Mouse (Mus musculus): ENCODE data around the gene Rpl24.

Gene Rpl24

GRCm38 (mm10) chr16:55971735-55972615 is 5.9 kb downstream of the Rpl24 start:
- no peak for DNase-seq (ENCODE audit: low read depth, low spot score)

GRCm38 (mm10) chr16:55972626-55973201 is 6.6 kb downstream of the Rpl24 start:
- DNase-seq (ENCODE audit: low read depth, low spot score) = no peak

DNA sequence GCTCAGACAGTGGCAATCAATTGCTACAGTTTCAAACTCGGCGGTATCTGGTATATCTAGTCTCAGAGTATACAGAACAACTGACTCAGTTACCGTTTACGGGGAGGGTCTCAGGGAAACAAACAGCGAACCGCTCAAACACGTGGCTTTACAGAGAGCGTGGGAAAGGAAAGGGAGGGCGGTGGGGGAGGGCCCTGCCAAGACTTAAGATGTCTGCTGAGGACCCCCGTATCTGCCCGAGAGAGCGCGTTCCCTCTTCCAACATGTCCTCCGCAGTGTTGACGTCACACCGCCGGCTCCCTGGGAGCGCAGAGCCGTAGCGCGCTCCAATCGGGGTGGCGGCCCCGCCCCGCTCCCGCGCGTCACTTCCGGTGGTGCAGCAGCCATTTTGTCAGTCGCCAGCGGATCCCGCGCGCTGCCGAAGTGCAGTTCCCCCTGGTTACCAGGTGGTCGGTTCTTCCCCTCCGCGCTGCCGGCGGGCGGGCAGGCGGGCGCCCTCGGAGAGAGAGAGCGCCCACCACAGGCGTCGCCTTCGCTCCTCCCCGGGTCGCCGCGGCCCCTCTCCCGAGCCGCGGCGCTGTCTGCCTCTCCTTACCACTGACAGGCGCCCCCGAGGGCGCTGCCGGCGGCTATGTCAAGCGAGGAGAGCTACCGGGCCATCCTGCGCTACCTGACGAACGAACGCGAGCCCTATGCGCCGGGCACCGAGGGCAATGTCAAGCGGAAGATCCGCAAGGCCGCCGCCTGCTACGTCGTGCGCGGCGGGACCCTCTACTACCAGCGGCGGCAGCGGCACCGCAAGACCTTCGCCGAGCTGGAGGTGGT is 7.6 kb downstream of the Rpl24 start, which contains the start of gene Zbtb11:
Gene Zbtb11, plus strand, starts transcription at position 453 of the 825 bp plus-strand sequence.
- DNase-seq (ENCODE audit: low read depth, low spot score) = peak; percentile 98

GRCm38 (mm10) chr16:55974256-55974902 is 8.3 kb downstream of the Rpl24 start:
- peak; percentile 66 for DNase-seq (ENCODE audit: low read depth, low spot score)

DNA sequence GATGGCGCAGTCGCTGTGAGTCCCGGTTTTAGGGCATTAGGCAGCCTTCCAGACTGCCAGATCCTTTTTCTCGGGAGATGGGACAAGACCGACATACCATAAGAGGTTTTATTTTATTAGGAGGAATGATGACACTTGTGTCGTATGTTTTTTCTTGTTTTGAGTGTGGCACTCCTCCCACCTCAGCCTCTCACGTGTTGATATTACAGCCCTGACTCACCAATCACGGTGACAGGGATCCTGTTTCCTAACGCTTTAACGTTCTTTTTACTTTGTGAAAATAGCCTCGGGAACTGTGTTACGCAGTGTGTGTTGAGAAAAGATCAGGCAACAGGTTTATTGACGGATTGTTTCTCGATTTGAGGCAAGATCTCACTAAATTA is 8.8 kb downstream of the Rpl24 start:
- DNase-seq (ENCODE audit: low read depth, low spot score) = no peak

DNA sequence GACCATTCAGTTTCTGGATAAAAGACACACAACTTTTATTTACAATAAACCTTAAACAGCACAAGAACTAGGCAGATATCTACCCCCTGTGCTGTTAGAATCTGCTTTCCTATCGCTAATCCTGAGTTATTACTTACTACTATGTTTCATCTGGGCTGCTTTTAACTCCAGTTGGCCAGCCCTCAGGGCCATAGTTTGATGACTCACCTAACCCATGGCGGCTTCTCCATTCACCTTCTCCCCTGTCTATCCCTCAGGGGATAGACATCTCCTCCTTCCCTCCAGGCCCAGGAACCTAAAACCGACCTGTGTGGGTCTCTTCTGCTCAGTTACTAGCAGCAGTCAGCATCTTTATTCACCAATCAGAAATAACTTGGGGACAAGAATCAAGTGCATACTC is 19.9 kb downstream of the Rpl24 start:
- DNase-seq (ENCODE audit: low read depth, low spot score) = no peak

DNA sequence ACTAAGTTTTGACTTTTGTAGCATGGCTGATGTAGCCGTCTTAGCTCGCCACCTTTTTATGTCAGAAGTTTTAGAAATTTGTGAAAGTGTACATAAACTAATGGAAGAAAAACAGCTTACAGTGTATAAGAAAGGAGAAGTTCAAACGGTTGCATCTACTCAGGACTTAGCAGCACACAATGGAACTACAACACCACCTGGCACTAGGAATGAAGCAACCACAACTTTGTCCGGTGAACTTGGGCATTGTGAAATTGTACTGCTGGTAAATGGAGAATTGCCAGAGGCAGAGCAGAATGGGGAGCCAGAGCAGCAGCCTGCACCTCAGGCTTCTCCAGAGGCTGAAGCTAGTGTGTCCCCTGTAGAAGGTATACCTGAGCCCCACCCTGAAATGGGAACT is 24.2 kb downstream of the Rpl24 start:
- no peak for DNase-seq (ENCODE audit: low read depth, low spot score)

DNA sequence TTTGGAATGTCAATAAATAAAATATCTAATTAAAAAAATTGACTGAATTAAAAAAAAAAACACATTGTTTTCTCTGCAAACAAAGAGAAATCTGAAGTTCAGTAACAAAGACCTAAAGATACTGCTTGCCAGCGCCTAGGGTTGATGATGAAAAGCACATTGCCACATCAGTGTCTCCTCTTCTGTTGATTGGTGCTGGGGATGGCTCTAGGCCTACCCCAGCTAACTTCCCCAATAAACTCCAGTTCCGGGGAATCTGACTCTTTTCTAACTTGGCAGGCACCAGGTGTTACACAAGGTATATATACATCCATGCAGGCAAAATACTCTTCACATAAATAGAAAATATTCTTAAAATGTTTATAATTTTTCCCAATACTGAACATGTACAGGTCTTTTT is 28.2 kb downstream of the Rpl24 start:
- DNase-seq (ENCODE audit: low read depth, low spot score) = no peak

DNA sequence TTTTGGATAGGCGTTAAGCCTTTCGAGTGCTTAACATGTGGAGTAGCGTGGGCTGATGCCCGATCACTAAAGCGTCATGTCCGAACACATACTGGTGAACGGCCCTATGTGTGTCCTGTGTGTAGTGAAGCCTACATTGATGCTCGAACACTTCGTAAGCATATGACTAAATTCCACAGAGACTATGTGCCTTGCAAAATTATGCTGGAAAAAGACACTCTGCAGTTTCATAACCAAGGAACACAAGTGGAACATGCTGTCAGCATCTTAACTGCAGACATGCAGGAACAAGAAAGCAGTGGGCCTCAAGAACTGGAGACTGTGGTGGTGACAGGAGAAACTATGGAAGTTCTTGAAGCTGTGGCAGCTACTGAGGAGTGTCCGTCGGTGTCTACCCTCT is 40.7 kb downstream of the Rpl24 start:
- no peak for DNase-seq (ENCODE audit: low read depth, low spot score)

DNA sequence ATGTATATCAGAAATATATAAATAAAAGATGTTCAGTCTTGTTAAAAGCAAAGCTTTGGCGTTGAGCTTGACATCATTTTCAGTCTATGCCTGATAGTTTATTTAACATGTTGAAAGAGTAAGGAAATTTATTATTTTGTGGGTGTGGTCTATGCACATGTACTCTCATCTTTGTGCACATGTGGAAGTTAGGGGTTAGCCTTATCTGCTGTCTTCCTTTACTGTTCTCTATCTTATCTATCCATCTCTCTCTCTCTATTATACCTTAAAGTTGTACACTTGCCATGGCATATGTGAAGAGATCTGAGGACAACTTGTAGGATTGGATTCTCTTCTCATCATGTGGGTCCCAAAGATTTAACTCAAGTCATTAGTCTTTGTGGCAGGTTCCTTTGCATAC is 42.8 kb downstream of the Rpl24 start:
- DNase-seq (ENCODE audit: low read depth, low spot score) = no peak

- DNase-seq (ENCODE audit: low read depth, low spot score) = no peak
Observed at GRCm38 (mm10) chr16:56012789-56013743, 47.0 kb downstream of the Rpl24 start.

GRCm38 (mm10) chr16:56014076-56014475 is 48.0 kb downstream of the Rpl24 start:
- DNase-seq (ENCODE audit: low read depth, low spot score) = no peak

DNA sequence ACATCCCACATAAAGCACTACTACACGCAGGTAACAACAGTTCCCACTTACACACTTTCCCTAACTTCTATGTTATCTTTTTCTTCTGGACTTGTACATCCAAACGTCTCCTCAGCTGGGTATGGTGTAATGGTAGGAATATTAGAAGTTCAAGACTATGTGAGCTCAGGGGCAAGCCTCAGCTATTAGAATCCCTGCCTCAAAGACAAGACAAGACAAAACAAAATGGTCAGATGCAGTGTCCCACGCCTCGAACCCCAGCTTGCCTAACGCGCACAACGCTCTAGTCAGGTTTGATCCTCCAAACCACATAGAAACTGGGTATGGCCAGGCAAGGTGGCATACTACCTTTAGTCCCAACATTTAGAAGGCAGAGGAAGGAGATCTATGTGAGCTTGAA is 53.6 kb downstream of the Rpl24 start:
- DNase-seq (ENCODE audit: low read depth, low spot score) = no peak
